Mouse (Mus musculus) layer of hippocampus, adult 6 months (tissue): ENCODE data around the gene Wdr4. TPM values are rescaled to one million over a fixed set of nuclear protein-coding genes. Genes with fewer than 3 reads are reported as not detected.

ENCODE experiments used
- long read RNA-seq, 2 experiments: library from polyadenylated mRNA; unstranded; transcript quantifications; one replicate each; pipeline ENCODE4 v2.0.0; 2019 to 2020
- microRNA-seq: library from miRNA; unstranded; fragments of <30 nt; microRNA quantifications from one replicate; pipeline ENCODE4 v1.2.0, GENCODE M21; 2020
- polyA plus RNA-seq: library from polyadenylated mRNA; unstranded; fragments of <200 nt; fragmentation: Nextera tagmentation; gene quantifications from 2 replicates; pipeline ENCODE4 v1.2.3, GENCODE M21; 2021

The Wdr4 gene
- polyA plus RNA-seq: 17.6 and 17.9 TPM in 2 replicates
- long read RNA-seq, experiment 1, full-length matches to known transcripts: 31 of 49 reads
- long read RNA-seq, experiment 1, partial matches to known transcripts: 8 of 49 reads
- long read RNA-seq, experiment 1, other reads (novel, unspliced or antisense): 10 of 49 reads
- long read RNA-seq, experiment 2, full-length matches to known transcripts: 161 of 206 reads
- long read RNA-seq, experiment 2, partial matches to known transcripts: 3 of 206 reads
- long read RNA-seq, experiment 2, other reads (novel, unspliced or antisense): 42 of 206 reads

DNA sequence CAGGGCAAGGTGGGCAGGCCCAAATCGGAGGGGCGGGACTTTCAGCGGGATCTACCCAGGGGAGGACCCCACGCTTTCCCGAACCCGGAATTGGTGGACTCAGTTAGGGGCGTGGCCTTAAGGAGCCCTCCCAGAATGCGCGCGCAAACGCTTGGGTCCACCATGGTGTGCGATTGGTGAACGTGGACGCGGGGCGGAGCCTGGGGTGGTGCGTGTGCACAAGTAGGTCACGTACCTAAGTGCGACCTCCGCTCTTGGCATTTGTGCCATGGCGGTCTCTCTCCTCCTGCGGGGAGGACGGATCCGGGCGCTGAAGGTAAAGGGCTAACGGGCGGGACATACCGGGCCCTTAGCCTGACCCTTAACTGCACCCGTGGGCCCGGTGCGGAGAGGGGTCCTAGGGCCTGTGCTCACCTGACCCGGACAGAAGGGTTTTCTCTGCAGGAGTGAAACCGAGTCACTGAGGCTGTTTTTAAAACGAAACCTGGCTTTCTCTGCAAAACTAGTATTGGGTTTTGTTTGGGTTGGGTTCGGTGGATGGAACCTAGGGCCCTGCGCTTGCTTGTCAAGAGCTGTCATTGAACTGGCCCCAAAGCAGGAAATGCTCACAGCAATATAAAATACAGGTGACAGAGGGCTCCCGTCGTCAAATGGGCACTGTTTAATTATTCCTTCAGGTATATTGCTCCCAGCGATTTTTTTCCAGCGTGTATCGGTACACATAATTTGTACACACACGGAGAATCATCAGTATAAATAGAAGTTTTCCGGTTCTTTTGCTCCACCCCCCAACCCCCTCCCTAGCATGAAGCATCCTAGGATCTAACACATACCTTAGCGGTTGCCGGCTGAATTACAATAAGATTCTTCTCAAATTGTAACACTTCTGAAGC is at the start of gene Wdr4, which contains the start of gene Ndufv3:
TSS of gene Wdr4 (minus strand) at position 35 of the 893 bp plus-strand sequence.
TSS of gene Ndufv3 (plus strand) at position 170 of the 893 bp plus-strand sequence.

GRCm38 (mm10) chr17:31564015-31564857 is 44.5 kb upstream of the Wdr4 start, which contains the start of gene Pknox1:
Pknox1 (plus strand) TSS chr17:31564734.

Small RNA genes lying within 50 kb of the gene (microRNA-seq; reads per million reads assigned to microRNA genes)
- 0.86 reads per million for gene Gm24970

Other genes starting within 250 kb of the Wdr4 start
- gene Rsph1, start 242.6 kb downstream of the Wdr4 start, polyA plus RNA-seq: 8.4 and 23.0 TPM in 2 replicates
- 4.6 and 6.1 TPM in 2 replicates for gene Slc37a1, start 233.2 kb downstream of the Wdr4 start, polyA plus RNA-seq
- gene Pde9a, start 133.8 kb downstream of the Wdr4 start, polyA plus RNA-seq: 7.4 and 8.1 TPM in 2 replicates
- 884 and 1,016 TPM in 2 replicates for gene Ndufv3, start 135 bp upstream of the Wdr4 start, polyA plus RNA-seq
- 5.5 and 6.5 TPM in 2 replicates for gene Pknox1, start 44.8 kb upstream of the Wdr4 start, polyA plus RNA-seq
- 25.9 and 39.9 TPM in 2 replicates for gene Cbs, start 117.3 kb upstream of the Wdr4 start, polyA plus RNA-seq
- gene U2af1, start 138.9 kb upstream of the Wdr4 start, polyA plus RNA-seq: 26.1 and 37.9 TPM in 2 replicates
- gene Cryaa, start 157.8 kb upstream of the Wdr4 start, polyA plus RNA-seq: 0.54 TPM in 1 of 2 replicates, not detected in the other